Mouse (Mus musculus) neural tube, embryonic 14.5 days (tissue): ENCODE results near the gene Fat3. TPM values are rescaled to one million over a fixed set of nuclear protein-coding genes. Genes with fewer than 3 reads are reported as not detected.

Experiments used
- ATAC-seq: fragments of 200-750 bp; cut with Nextera tagmentation; 2 replicates; pipeline ENCODE4 v1.8.0; 2017; ENCODE audit warnings: low read depth, mild to moderate bottlenecking, moderate TSS enrichment, moderate library complexity
- H3K27ac ChIP-seq: fragments of 300-500 bp; sonication (generic); 2 replicates; pipeline ENCODE4 v1.5.1; 2014; ENCODE audit warnings: low read depth, mild to moderate bottlenecking, control low read depth, low read length, moderate library complexity, mixed read lengths
- H3K27me3 ChIP-seq: fragments of 300-500 bp; sonication (generic); 2 replicates; pipeline ENCODE4 v1.6.1; 2014; ENCODE audit warnings: low read length; ENCODE audit not compliant: control insufficient read depth, insufficient read depth
- H3K36me3 ChIP-seq: fragments of 300-500 bp; sonication (generic); 2 replicates; pipeline ENCODE4 v1.6.1; 2014; ENCODE audit warnings: low read length, mixed read lengths; ENCODE audit not compliant: control insufficient read depth, insufficient read depth
- H3K4me1 ChIP-seq: fragments of 300-500 bp; sonication (generic); 2 replicates; pipeline ENCODE4 v1.6.1; 2014; ENCODE audit warnings: low read length; ENCODE audit not compliant: control insufficient read depth, insufficient read depth
- H3K4me2 ChIP-seq: fragments of 300-500 bp; sonication (generic); 2 replicates; pipeline ENCODE4 v1.6.1; 2014; ENCODE audit warnings: mild to moderate bottlenecking, low read depth, low read length, control low read depth
- H3K4me3 ChIP-seq: fragments of 300-500 bp; sonication (generic); 2 replicates; pipeline ENCODE4 v1.5.1; 2014; ENCODE audit warnings: low read depth, low read length, control low read depth, mixed read lengths
- H3K9ac ChIP-seq: fragments of 300-500 bp; sonication (generic); replicated peaks from 2 replicates; pipeline ENCODE4 v1.6.1; 2014; ENCODE audit warnings: low read depth, mild to moderate bottlenecking, control low read depth, low read length, mixed read lengths
- H3K9me3 ChIP-seq: fragments of 300-500 bp; sonication (generic); 2 replicates; pipeline ENCODE4 v1.6.1; 2016; ENCODE audit warnings: low read length; ENCODE audit not compliant: control insufficient read depth
- WGBS: fragments of 180-500 bp; shearing (Covaris S2); extraction: QIAGEN DNeasy Blood & Tissue Kit; methylation state at CpG from one replicate; pipeline ENCODE4 v1.1.7; 2014; 5-methylcytosine and 5-hydroxymethylcytosine counted together
- polyA plus RNA-seq: library from polyadenylated mRNA; unstranded; fragments of >200 nt; fragmentation: Nextera tagmentation; extraction: Ambion mirVana; gene quantifications from 2 replicates; pipeline ENCODE4 v1.2.1, GENCODE M21; 2014

The Fat3 gene
- polyA plus RNA-seq, 1 experiment from 2014 or later: 21.4 TPM

- H3K9ac ChIP-seq: peak overlapping the region; percentile 75
- no peaks in the 10 kb centered on the region for H3K9me3 ChIP-seq
- peaks cover 15% of the 10 kb centered on the region for H3K4me1 ChIP-seq
- H3K4me2 ChIP-seq: peak overlapping the region; percentile 76
- no peaks in the 10 kb centered on the region for H3K27me3 ChIP-seq
- under 1% methylated on average over 35 of the region's 35 CpGs for WGBS
- ATAC-seq: peak; percentile 25
- no peaks in the 10 kb centered on the region for H3K36me3 ChIP-seq
- H3K4me3 ChIP-seq: peak overlapping the region; percentile 70
- H3K27ac ChIP-seq: peak overlapping the region; percentile 86
Observed at GRCm38 (mm10) chr9:16499621-16500381, 1.3 kb downstream of the Fat3 start.

- WGBS: 2% methylated on average over 4 of the region's 4 CpGs
- no peaks in the 10 kb centered on the region for H3K27me3 ChIP-seq
- peak overlapping the region; percentile 75; the same call in 1 of the 2 replicates for H3K9ac ChIP-seq
- peaks cover 15% of the 10 kb centered on the region for H3K4me1 ChIP-seq
- peak overlapping the region; percentile 70 for H3K4me3 ChIP-seq
- no peaks in the 10 kb centered on the region for H3K9me3 ChIP-seq
- H3K36me3 ChIP-seq: no peaks in the 10 kb centered on the region
- no peak for ATAC-seq
- peak overlapping the region; percentile 66 for H3K27ac ChIP-seq
- H3K4me2 ChIP-seq: peak overlapping the region; percentile 76
Observed at GRCm38 (mm10) chr9:16498876-16499275, 2.2 kb downstream of the Fat3 start.

- H3K27me3 ChIP-seq: no peaks in the 10 kb centered on the region
- WGBS: 93% methylated on average over 1 of the region's 1 CpGs
Observed at GRCm38 (mm10) chr9:16497361-16497760, 3.7 kb downstream of the Fat3 start.

GRCm38 (mm10) chr9:16496331-16496730 lies 4.8 kb downstream of the Fat3 start:
- WGBS: 92% methylated on average over 3 of the region's 3 CpGs
- no peaks in the 10 kb centered on the region for H3K9me3 ChIP-seq
- no peaks in the 10 kb centered on the region for H3K36me3 ChIP-seq
- peaks cover 11% of the 10 kb centered on the region for H3K4me1 ChIP-seq
- H3K27ac ChIP-seq: no peak overlapping the region
- no peak overlapping the region for H3K9ac ChIP-seq
- no peak overlapping the region for H3K4me2 ChIP-seq
- no peak for ATAC-seq
- H3K4me3 ChIP-seq: no peak overlapping the region
- no peaks in the 10 kb centered on the region for H3K27me3 ChIP-seq

More at GRCm38 (mm10) chr9:16497361-16497760, 3.7 kb downstream of the Fat3 start:
- H3K4me1 ChIP-seq: peaks cover 11% of the 10 kb centered on the region
- no peak overlapping the region for H3K4me3 ChIP-seq
- H3K4me2 ChIP-seq: no peak overlapping the region
- no peak overlapping the region for H3K27ac ChIP-seq
- no peaks in the 10 kb centered on the region for H3K9me3 ChIP-seq
- H3K9ac ChIP-seq: no peak overlapping the region
- no peak for ATAC-seq
- no peaks in the 10 kb centered on the region for H3K36me3 ChIP-seq

GRCm38 (mm10) chr9:16489661-16490060 lies 11.4 kb downstream of the Fat3 start:
- ATAC-seq: peak; percentile 69; the same call in 1 of the 2 replicates

GRCm38 (mm10) chr9:16487565-16487964 lies 13.5 kb downstream of the Fat3 start:
- Histone ChIP-seq H3K27me3 (no peaks in the 10 kb centered on the region), H3K9me3 (no peaks in the 10 kb centered on the region), H3K4me2 (no peak overlapping the region), H3K36me3 (no peaks in the 10 kb centered on the region), H3K4me3 (no peak overlapping the region), H3K27ac (no peak overlapping the region), H3K4me1 (peaks cover 13% of the 10 kb centered on the region), H3K9ac (no peak overlapping the region)
- no peak for ATAC-seq

More at GRCm38 (mm10) chr9:16489661-16490060, 11.4 kb downstream of the Fat3 start:
- Histone ChIP-seq H3K9ac (no peak overlapping the region), H3K27me3 (no peaks in the 10 kb centered on the region), H3K4me2 (no peak overlapping the region), H3K27ac (no peak overlapping the region), H3K36me3 (no peaks in the 10 kb centered on the region), H3K4me3 (no peak overlapping the region), H3K4me1 (peaks cover 13% of the 10 kb centered on the region), H3K9me3 (no peaks in the 10 kb centered on the region)
- 33% methylated on average over 3 of the region's 3 CpGs for WGBS

GRCm38 (mm10) chr9:16486229-16486628 lies 14.9 kb downstream of the Fat3 start:
- Histone ChIP-seq H3K27ac (no peak overlapping the region), H3K9me3 (no peaks in the 10 kb centered on the region)
- WGBS: 84% methylated on average over 1 of the region's 1 CpGs

GRCm38 (mm10) chr9:16485173-16485572 lies 15.9 kb downstream of the Fat3 start:
- peak; percentile 42; the same call in 1 of the 2 replicates for ATAC-seq
- Histone ChIP-seq H3K4me1 (peaks cover 8% of the 10 kb centered on the region), H3K9ac (no peak overlapping the region), H3K9me3 (no peaks in the 10 kb centered on the region), H3K36me3 (no peaks in the 10 kb centered on the region), H3K4me2 (peak overlapping the region; percentile 11; the same call in 1 of the 2 replicates), H3K27me3 (no peaks in the 10 kb centered on the region), H3K27ac (peak overlapping the region; percentile 29; the same call in 1 of the 2 replicates), H3K4me3 (no peak overlapping the region)
- WGBS: 14% methylated on average over 4 of the region's 4 CpGs

More at GRCm38 (mm10) chr9:16486229-16486628, 14.9 kb downstream of the Fat3 start:
- H3K4me1 ChIP-seq: peaks cover 13% of the 10 kb centered on the region
- H3K36me3 ChIP-seq: no peaks in the 10 kb centered on the region
- H3K9ac ChIP-seq: no peak overlapping the region
- H3K27me3 ChIP-seq: no peaks in the 10 kb centered on the region
- H3K4me3 ChIP-seq: no peak overlapping the region
- H3K4me2 ChIP-seq: no peak overlapping the region
- no peak for ATAC-seq

GRCm38 (mm10) chr9:16484765-16485164 lies 16.3 kb downstream of the Fat3 start:
- H3K4me2 ChIP-seq: no peak overlapping the region; the same call in 1 of the 2 replicates
- peak; percentile 93 for ATAC-seq
- no peak overlapping the region for H3K27ac ChIP-seq
- H3K9ac ChIP-seq: no peak overlapping the region
- 16% methylated on average over 2 of the region's 2 CpGs for WGBS
- H3K36me3 ChIP-seq: no peaks in the 10 kb centered on the region
- H3K4me3 ChIP-seq: no peak overlapping the region
- no peaks in the 10 kb centered on the region for H3K9me3 ChIP-seq
- H3K27me3 ChIP-seq: no peaks in the 10 kb centered on the region
- peaks cover 6% of the 10 kb centered on the region for H3K4me1 ChIP-seq
